Mouse (Mus musculus): ENCODE results near the gene Ccnb2.
"Not testable (repeated sequence)": the region's sequence is repeated elsewhere in the genome, so short reads cannot be mapped to it uniquely, and the experiment has no call there.

The Ccnb2 gene

GRCm38 (mm10) chr9:70421257-70422056 is at the start of gene Ccnb2:
Ccnb2 (minus strand) TSS chr9:70421547.
- peak; percentile 78 for DNase-seq (ENCODE audit: low read depth)

- DNase-seq (ENCODE audit: low read depth) = not testable (repeated sequence)
Observed at GRCm38 (mm10) chr9:70463091-70463490, 41.7 kb upstream of the Ccnb2 start.

- no peak for DNase-seq (ENCODE audit: low read depth)
Observed at GRCm38 (mm10) chr9:70452371-70452770, 31.0 kb upstream of the Ccnb2 start.

GRCm38 (mm10) chr9:70449072-70449471 is 27.7 kb upstream of the Ccnb2 start:
- no peak for DNase-seq (ENCODE audit: low read depth)

- DNase-seq (ENCODE audit: low read depth) = no peak
Observed at GRCm38 (mm10) chr9:70439959-70440358, 18.6 kb upstream of the Ccnb2 start.

- DNase-seq (ENCODE audit: low read depth) = no peak
Observed at GRCm38 (mm10) chr9:70422661-70423060, 1.3 kb upstream of the Ccnb2 start.

GRCm38 (mm10) chr9:70416412-70416811 is 4.9 kb downstream of the Ccnb2 start:
- DNase-seq (ENCODE audit: low read depth) = no peak

- no peak for DNase-seq (ENCODE audit: low read depth)
Observed at GRCm38 (mm10) chr9:70413038-70413437, 8.3 kb downstream of the Ccnb2 start.

GRCm38 (mm10) chr9:70410668-70411067 is 10.7 kb downstream of the Ccnb2 start:
- DNase-seq (ENCODE audit: low read depth) = no peak

- DNase-seq (ENCODE audit: low read depth) = no peak
Observed at GRCm38 (mm10) chr9:70409743-70410142, 11.6 kb downstream of the Ccnb2 start.

GRCm38 (mm10) chr9:70408791-70409190 is 12.6 kb downstream of the Ccnb2 start:
- peak; percentile 56 for DNase-seq (ENCODE audit: low read depth)

- DNase-seq (ENCODE audit: low read depth) = no peak
Observed at GRCm38 (mm10) chr9:70406596-70406995, 14.8 kb downstream of the Ccnb2 start.

GRCm38 (mm10) chr9:70401937-70402539 is 19.3 kb downstream of the Ccnb2 start:
- no peak for DNase-seq (ENCODE audit: low read depth)

GRCm38 (mm10) chr9:70396083-70396482 is 25.3 kb downstream of the Ccnb2 start:
- DNase-seq (ENCODE audit: low read depth) = no peak

GRCm38 (mm10) chr9:70395617-70396016 is 25.7 kb downstream of the Ccnb2 start:
- peak; percentile 20 for DNase-seq (ENCODE audit: low read depth)

- DNase-seq (ENCODE audit: low read depth) = peak; percentile 44
Observed at GRCm38 (mm10) chr9:70392563-70392907, 28.8 kb downstream of the Ccnb2 start.

- no peak for DNase-seq (ENCODE audit: low read depth)
Observed at GRCm38 (mm10) chr9:70391660-70392562, 29.4 kb downstream of the Ccnb2 start.

GRCm38 (mm10) chr9:70391042-70391441 is 30.3 kb downstream of the Ccnb2 start:
- no peak for DNase-seq (ENCODE audit: low read depth)

- DNase-seq (ENCODE audit: low read depth) = peak; percentile 84
Observed at GRCm38 (mm10) chr9:70389548-70389947, 31.8 kb downstream of the Ccnb2 start.

GRCm38 (mm10) chr9:70387410-70388119 is 33.8 kb downstream of the Ccnb2 start:
- DNase-seq (ENCODE audit: low read depth) = no peak

- no peak for DNase-seq (ENCODE audit: low read depth)
Observed at GRCm38 (mm10) chr9:70384958-70385728, 36.2 kb downstream of the Ccnb2 start.
